Mouse (Mus musculus): ENCODE data around the gene Cryl1. TPM values are rescaled to one million over a fixed set of nuclear protein-coding genes. Genes with fewer than 3 reads are reported as not detected.
A peak's percentile ranks its signal among the peaks of the same experiment; 100 is the strongest.

Gene Cryl1
- polyA plus RNA-seq, 1 experiment from 2014 or later: 8.8 TPM

- no peak overlapping the region for H3K27ac ChIP-seq (ENCODE audit: low read depth, low read length)
- no peak overlapping the region for H3K4me2 ChIP-seq (replicated peaks; ENCODE audit: low read depth, low read length)
- no peaks in the 10 kb centered on the region for H3K9me3 ChIP-seq (ENCODE audit: control insufficient read depth, low read length)
- no peaks in the 10 kb centered on the region for H3K4me1 ChIP-seq (replicated peaks; ENCODE audit: control insufficient read depth, insufficient read depth, low read length)
- no peak for ATAC-seq (ENCODE audit: low FRiP score)
- H3K27me3 ChIP-seq (ENCODE audit: control insufficient read depth, insufficient read depth, low read length): no peaks in the 10 kb centered on the region
- 83% methylated on average over 6 of the region's 6 CpGs for WGBS
- no peaks in the 10 kb centered on the region for H3K36me3 ChIP-seq (ENCODE audit: control insufficient read depth, insufficient read depth, low read length)
- DNase-seq (ENCODE audit: low spot score): no peak
- no peak overlapping the region for H3K4me3 ChIP-seq (ENCODE audit: low read depth, low read length)
- H3K9ac ChIP-seq (ENCODE audit: low read depth, low read length): no peak overlapping the region
Measured at GRCm38 (mm10) chr14:57363833-57364232, 34.5 kb downstream of the Cryl1 start.

GRCm38 (mm10) chr14:57362726-57363660 lies 35.3 kb downstream of the Cryl1 start:
- no peak overlapping the region for H3K9ac ChIP-seq (ENCODE audit: low read depth, low read length)
- no peak overlapping the region for H3K4me3 ChIP-seq (ENCODE audit: low read depth, low read length)
- no peak overlapping the region for H3K27ac ChIP-seq (ENCODE audit: low read depth, low read length)
- H3K4me1 ChIP-seq (replicated peaks; ENCODE audit: control insufficient read depth, insufficient read depth, low read length): no peaks in the 10 kb centered on the region
- H3K27me3 ChIP-seq (ENCODE audit: control insufficient read depth, insufficient read depth, low read length): no peaks in the 10 kb centered on the region
- no peaks in the 10 kb centered on the region for H3K36me3 ChIP-seq (ENCODE audit: control insufficient read depth, insufficient read depth, low read length)
- no peaks in the 10 kb centered on the region for H3K9me3 ChIP-seq (ENCODE audit: control insufficient read depth, low read length)
- DNase-seq (ENCODE audit: low spot score) (peak; percentile 89), ATAC-seq (ENCODE audit: low FRiP score) (no peak)
- H3K4me2 ChIP-seq (replicated peaks; ENCODE audit: low read depth, low read length): peak overlapping the region; percentile 15; the same call in 1 of the 2 replicates
- 3% methylated on average over 24 of the region's 31 CpGs for WGBS

GRCm38 (mm10) chr14:57357030-57357429 lies 41.3 kb downstream of the Cryl1 start:
- H3K4me3 ChIP-seq (ENCODE audit: low read depth, low read length): no peak overlapping the region
- DNase-seq (ENCODE audit: low spot score) (no peak), ATAC-seq (ENCODE audit: low FRiP score) (no peak)
- H3K4me1 ChIP-seq (replicated peaks; ENCODE audit: control insufficient read depth, insufficient read depth, low read length): no peaks in the 10 kb centered on the region
- WGBS: 79% methylated on average over 5 of the region's 5 CpGs
- H3K27ac ChIP-seq (ENCODE audit: low read depth, low read length): no peak overlapping the region
- H3K9ac ChIP-seq (ENCODE audit: low read depth, low read length): no peak overlapping the region
- H3K9me3 ChIP-seq (ENCODE audit: control insufficient read depth, low read length): no peaks in the 10 kb centered on the region
- no peaks in the 10 kb centered on the region for H3K36me3 ChIP-seq (ENCODE audit: control insufficient read depth, insufficient read depth, low read length)
- no peaks in the 10 kb centered on the region for H3K27me3 ChIP-seq (ENCODE audit: control insufficient read depth, insufficient read depth, low read length)
- H3K4me2 ChIP-seq (replicated peaks; ENCODE audit: low read depth, low read length): no peak overlapping the region

- 78% methylated on average over 7 of the region's 7 CpGs for WGBS
- no peaks in the 10 kb centered on the region; the same call in 1 of the 2 replicates for H3K4me1 ChIP-seq (replicated peaks; ENCODE audit: control insufficient read depth, insufficient read depth, low read length)
- no peak overlapping the region for H3K27ac ChIP-seq (ENCODE audit: low read depth, low read length)
- no peaks in the 10 kb centered on the region for H3K9me3 ChIP-seq (ENCODE audit: control insufficient read depth, low read length)
- ATAC-seq (ENCODE audit: low FRiP score) (no peak), DNase-seq (ENCODE audit: low spot score) (peak; percentile 38)
- H3K36me3 ChIP-seq (ENCODE audit: control insufficient read depth, insufficient read depth, low read length): no peaks in the 10 kb centered on the region
- H3K9ac ChIP-seq (ENCODE audit: low read depth, low read length): no peak overlapping the region
- no peak overlapping the region for H3K4me3 ChIP-seq (ENCODE audit: low read depth, low read length)
- H3K27me3 ChIP-seq (ENCODE audit: control insufficient read depth, insufficient read depth, low read length): no peaks in the 10 kb centered on the region
- H3K4me2 ChIP-seq (replicated peaks; ENCODE audit: low read depth, low read length): no peak overlapping the region
Measured at GRCm38 (mm10) chr14:57351521-57352235, 46.7 kb downstream of the Cryl1 start.

GRCm38 (mm10) chr14:57349955-57350354 lies 48.4 kb downstream of the Cryl1 start:
- Histone ChIP-seq H3K9me3 (ENCODE audit: control insufficient read depth, low read length) (no peaks in the 10 kb centered on the region; the same call in 1 of the 2 replicates), H3K36me3 (ENCODE audit: control insufficient read depth, insufficient read depth, low read length) (no peaks in the 10 kb centered on the region), H3K4me2 (replicated peaks; ENCODE audit: low read depth, low read length) (no peak overlapping the region), H3K27ac (ENCODE audit: low read depth, low read length) (no peak overlapping the region), H3K9ac (ENCODE audit: low read depth, low read length) (no peak overlapping the region), H3K27me3 (ENCODE audit: control insufficient read depth, insufficient read depth, low read length) (no peaks in the 10 kb centered on the region), H3K4me1 (replicated peaks; ENCODE audit: control insufficient read depth, insufficient read depth, low read length) (no peaks in the 10 kb centered on the region; the same call in 1 of the 2 replicates), H3K4me3 (ENCODE audit: low read depth, low read length) (no peak overlapping the region)
- DNase-seq (ENCODE audit: low spot score) (no peak), ATAC-seq (ENCODE audit: low FRiP score) (no peak)
- 90% methylated on average over 10 of the region's 10 CpGs for WGBS

- H3K27ac ChIP-seq (ENCODE audit: low read depth, low read length): no peak overlapping the region
- H3K9me3 ChIP-seq (ENCODE audit: control insufficient read depth, low read length): no peaks in the 10 kb centered on the region; the same call in 1 of the 2 replicates
- H3K9ac ChIP-seq (ENCODE audit: low read depth, low read length): no peak overlapping the region
- H3K4me3 ChIP-seq (ENCODE audit: low read depth, low read length): no peak overlapping the region
- no peaks in the 10 kb centered on the region for H3K27me3 ChIP-seq (ENCODE audit: control insufficient read depth, insufficient read depth, low read length)
- H3K36me3 ChIP-seq (ENCODE audit: control insufficient read depth, insufficient read depth, low read length): no peaks in the 10 kb centered on the region
- DNase-seq (ENCODE audit: low spot score) (no peak), ATAC-seq (ENCODE audit: low FRiP score) (no peak)
- H3K4me1 ChIP-seq (replicated peaks; ENCODE audit: control insufficient read depth, insufficient read depth, low read length): no peaks in the 10 kb centered on the region; the same call in 1 of the 2 replicates
- H3K4me2 ChIP-seq (replicated peaks; ENCODE audit: low read depth, low read length): no peak overlapping the region
- WGBS: 68% methylated on average over 4 of the region's 4 CpGs
Measured at GRCm38 (mm10) chr14:57348155-57348554, 50.2 kb downstream of the Cryl1 start.

GRCm38 (mm10) chr14:57346135-57346534 lies 52.2 kb downstream of the Cryl1 start:
- Histone ChIP-seq H3K4me2 (replicated peaks; ENCODE audit: low read depth, low read length) (no peak overlapping the region), H3K4me1 (replicated peaks; ENCODE audit: control insufficient read depth, insufficient read depth, low read length) (no peaks in the 10 kb centered on the region; the same call in 1 of the 2 replicates), H3K4me3 (ENCODE audit: low read depth, low read length) (no peak overlapping the region), H3K27me3 (ENCODE audit: control insufficient read depth, insufficient read depth, low read length) (no peaks in the 10 kb centered on the region), H3K36me3 (ENCODE audit: control insufficient read depth, insufficient read depth, low read length) (no peaks in the 10 kb centered on the region), H3K9me3 (ENCODE audit: control insufficient read depth, low read length) (no peaks in the 10 kb centered on the region; the same call in 1 of the 2 replicates), H3K27ac (ENCODE audit: low read depth, low read length) (no peak overlapping the region), H3K9ac (ENCODE audit: low read depth, low read length) (no peak overlapping the region)
- DNase-seq (ENCODE audit: low spot score): no peak
- no peak for ATAC-seq (ENCODE audit: low FRiP score)
- 87% methylated on average over 3 of the region's 3 CpGs for WGBS

- Histone ChIP-seq H3K36me3 (ENCODE audit: control insufficient read depth, insufficient read depth, low read length) (no peaks in the 10 kb centered on the region), H3K4me2 (replicated peaks; ENCODE audit: low read depth, low read length) (no peak overlapping the region), H3K9me3 (ENCODE audit: control insufficient read depth, low read length) (no peaks in the 10 kb centered on the region; the same call in 1 of the 2 replicates), H3K27ac (ENCODE audit: low read depth, low read length) (no peak overlapping the region), H3K27me3 (ENCODE audit: control insufficient read depth, insufficient read depth, low read length) (no peaks in the 10 kb centered on the region), H3K4me1 (replicated peaks; ENCODE audit: control insufficient read depth, insufficient read depth, low read length) (no peaks in the 10 kb centered on the region; the same call in 1 of the 2 replicates), H3K9ac (ENCODE audit: low read depth, low read length) (no peak overlapping the region), H3K4me3 (ENCODE audit: low read depth, low read length) (no peak overlapping the region)
- DNase-seq (ENCODE audit: low spot score) (peak; percentile 30), ATAC-seq (ENCODE audit: low FRiP score) (no peak)
- 60% methylated on average over 25 of the region's 25 CpGs for WGBS
Measured at GRCm38 (mm10) chr14:57344781-57345492, 53.4 kb downstream of the Cryl1 start.
